14 mouse cellular contexts compared by ENCODE assay signal in the genomic region with DNA sequence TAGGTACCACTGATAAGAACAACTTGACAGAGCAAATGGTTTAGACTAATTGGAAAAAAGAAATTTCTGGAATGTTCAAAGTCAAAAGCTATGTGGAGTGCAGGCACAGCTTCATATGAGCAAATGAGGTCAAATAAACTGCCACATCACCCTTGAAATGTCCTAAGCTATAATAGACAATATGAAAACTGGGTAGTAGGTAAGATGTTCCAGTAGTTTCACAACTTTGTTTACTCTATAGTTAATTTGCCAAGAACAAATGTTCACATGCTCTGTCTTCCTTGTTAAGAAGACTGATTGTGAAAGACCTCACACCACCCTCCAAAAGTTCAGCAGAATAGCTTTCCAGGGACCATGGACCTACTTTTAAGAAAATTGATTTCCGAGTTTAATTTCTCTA.
"Had no signal": no experiment of that assay in that cellular context is flagged by ENCODE, and none has a peak within 500 bp of the region (broad histone marks: within the 10 kb centered on the region; RNA-seq: fewer than 3 reads in every experiment).

No protein-coding gene starts in this region.

- ATAC-seq: midbrain, embryonic 13.5 days; midbrain, embryonic 15.5 days had no signal

- H3K9me3 ChIP-seq: lung, embryonic 15.5 days; megakaryocyte, embryonic 14.5 days; midbrain, embryonic 13.5 days; midbrain, embryonic 15.5 days; neural tube, embryonic 12.5 days had no signal

- H3K36me3 ChIP-seq: lung, embryonic 15.5 days; midbrain, embryonic 13.5 days; midbrain, embryonic 15.5 days; neural tube, embryonic 12.5 days had no signal

- H3K4me2 ChIP-seq: liver, embryonic 11.5 days; lung, embryonic 15.5 days; midbrain, embryonic 11.5 days; midbrain, embryonic 13.5 days; midbrain, embryonic 15.5 days; neural tube, embryonic 12.5 days had no signal

- H3K27ac ChIP-seq: liver, embryonic 14.5 days; lung, embryonic 15.5 days; macrophage; midbrain, embryonic 13.5 days; midbrain, embryonic 15.5 days; neural tube, embryonic 12.5 days had no signal

- H3K4me3 ChIP-seq: lung, embryonic 15.5 days; megakaryocyte, embryonic 14.5 days; midbrain, embryonic 13.5 days; midbrain, embryonic 15.5 days; neural tube, embryonic 12.5 days had no signal

- H3K9ac ChIP-seq: liver, embryonic 14.5 days; lung, embryonic 15.5 days; midbrain, embryonic 13.5 days; midbrain, embryonic 15.5 days; neural tube, embryonic 12.5 days had no signal

- DNase-seq: lung, adult 2 months; right cerebral cortex, postnatal 14 days; thymus, adult 18-20 months; thymus, postnatal 14 days; thymus, postnatal 36 days had no signal

- H3K4me1 ChIP-seq: lung, embryonic 15.5 days; midbrain, embryonic 13.5 days; midbrain, embryonic 15.5 days; neural tube, embryonic 12.5 days had no signal

- H3K27me3 ChIP-seq: lung, embryonic 15.5 days; megakaryocyte, embryonic 14.5 days; midbrain, embryonic 13.5 days; midbrain, embryonic 15.5 days; neural tube, embryonic 12.5 days had no signal
